Mouse (Mus musculus) neural tube, embryonic 14.5 days (tissue): Measurements from ENCODE around the gene Dnajb14. TPM values are rescaled to one million over a fixed set of nuclear protein-coding genes. Genes with fewer than 3 reads are reported as not detected.

Source experiments
- ATAC-seq: fragments of 200-750 bp; cut with Nextera tagmentation; 2 replicates; pipeline ENCODE4 v1.8.0; 2017; ENCODE audit warnings: low read depth, mild to moderate bottlenecking, moderate TSS enrichment, moderate library complexity
- H3K27ac ChIP-seq: fragments of 300-500 bp; sonication (generic); 2 replicates; pipeline ENCODE4 v1.5.1; 2014; ENCODE audit warnings: low read depth, mild to moderate bottlenecking, control low read depth, low read length, moderate library complexity, mixed read lengths
- H3K27me3 ChIP-seq: fragments of 300-500 bp; sonication (generic); 2 replicates; pipeline ENCODE4 v1.6.1; 2014; ENCODE audit warnings: low read length; ENCODE audit not compliant: control insufficient read depth, insufficient read depth
- H3K36me3 ChIP-seq: fragments of 300-500 bp; sonication (generic); 2 replicates; pipeline ENCODE4 v1.6.1; 2014; ENCODE audit warnings: low read length, mixed read lengths; ENCODE audit not compliant: control insufficient read depth, insufficient read depth
- H3K4me1 ChIP-seq: fragments of 300-500 bp; sonication (generic); 2 replicates; pipeline ENCODE4 v1.6.1; 2014; ENCODE audit warnings: low read length; ENCODE audit not compliant: control insufficient read depth, insufficient read depth
- H3K4me2 ChIP-seq: fragments of 300-500 bp; sonication (generic); 2 replicates; pipeline ENCODE4 v1.6.1; 2014; ENCODE audit warnings: mild to moderate bottlenecking, low read depth, low read length, control low read depth
- H3K4me3 ChIP-seq: fragments of 300-500 bp; sonication (generic); 2 replicates; pipeline ENCODE4 v1.5.1; 2014; ENCODE audit warnings: low read depth, low read length, control low read depth, mixed read lengths
- H3K9ac ChIP-seq: fragments of 300-500 bp; sonication (generic); replicated peaks from 2 replicates; pipeline ENCODE4 v1.6.1; 2014; ENCODE audit warnings: low read depth, mild to moderate bottlenecking, control low read depth, low read length, mixed read lengths
- H3K9me3 ChIP-seq: fragments of 300-500 bp; sonication (generic); 2 replicates; pipeline ENCODE4 v1.6.1; 2016; ENCODE audit warnings: low read length; ENCODE audit not compliant: control insufficient read depth
- WGBS: fragments of 180-500 bp; shearing (Covaris S2); extraction: QIAGEN DNeasy Blood & Tissue Kit; methylation state at CpG from one replicate; pipeline ENCODE4 v1.1.7; 2014; 5-methylcytosine and 5-hydroxymethylcytosine counted together
- polyA plus RNA-seq: library from polyadenylated mRNA; unstranded; fragments of >200 nt; fragmentation: Nextera tagmentation; extraction: Ambion mirVana; gene quantifications from 2 replicates; pipeline ENCODE4 v1.2.1, GENCODE M21; 2014

Dnajb14 gene
- polyA plus RNA-seq, 1 experiment from 2014 or later = 18.7 TPM

GRCm38 (mm10) chr3:137868094-137868913 lies 829 bp downstream of the Dnajb14 start:
- H3K9ac ChIP-seq = peak overlapping the region; percentile 96
- no peaks in the 10 kb centered on the region for H3K9me3 ChIP-seq
- 4% methylated on average over 23 of the region's 26 CpGs for WGBS
- H3K4me2 ChIP-seq = peak overlapping the region; percentile 73
- H3K27ac ChIP-seq = peak overlapping the region; percentile 97
- peak overlapping the region; percentile 90 for H3K4me3 ChIP-seq
- peaks cover 11% of the 10 kb centered on the region; the same call in 1 of the 2 replicates for H3K4me1 ChIP-seq
- no peaks in the 10 kb centered on the region for H3K36me3 ChIP-seq
- H3K27me3 ChIP-seq = no peaks in the 10 kb centered on the region
- 0 out of 2 replicates have a peak, but pooled peaks have one; percentile 0 for ATAC-seq

GRCm38 (mm10) chr3:137869395-137869794 lies 1.9 kb downstream of the Dnajb14 start:
- H3K9ac ChIP-seq = no peak overlapping the region
- H3K36me3 ChIP-seq = no peaks in the 10 kb centered on the region
- H3K27me3 ChIP-seq = no peaks in the 10 kb centered on the region
- H3K27ac ChIP-seq = no peak overlapping the region
- no peaks in the 10 kb centered on the region for H3K9me3 ChIP-seq
- ATAC-seq = no peak
- no peak overlapping the region; the same call in 1 of the 2 replicates for H3K4me2 ChIP-seq
- 91% methylated on average over 9 of the region's 9 CpGs for WGBS
- H3K4me3 ChIP-seq = no peak overlapping the region
- peaks cover 11% of the 10 kb centered on the region; the same call in 1 of the 2 replicates for H3K4me1 ChIP-seq

GRCm38 (mm10) chr3:137879313-137879712 lies 11.8 kb downstream of the Dnajb14 start:
- Histone ChIP-seq H3K9ac (no peak overlapping the region), H3K9me3 (no peaks in the 10 kb centered on the region)
- WGBS = 92% methylated on average over 3 of the region's 3 CpGs

GRCm38 (mm10) chr3:137880109-137880748 lies 12.8 kb downstream of the Dnajb14 start:
- H3K27me3 ChIP-seq = no peaks in the 10 kb centered on the region
- H3K4me1 ChIP-seq = no peaks in the 10 kb centered on the region
- no peak overlapping the region for H3K27ac ChIP-seq
- no peaks in the 10 kb centered on the region for H3K9me3 ChIP-seq
- no peak overlapping the region for H3K4me2 ChIP-seq
- no peaks in the 10 kb centered on the region for H3K36me3 ChIP-seq
- ATAC-seq = no peak
- 81% methylated on average over 4 of the region's 4 CpGs for WGBS
- no peak overlapping the region for H3K4me3 ChIP-seq
- no peak overlapping the region for H3K9ac ChIP-seq

More at GRCm38 (mm10) chr3:137879313-137879712, 11.8 kb downstream of the Dnajb14 start:
- H3K27me3 ChIP-seq = no peaks in the 10 kb centered on the region
- ATAC-seq = no peak
- H3K4me1 ChIP-seq = no peaks in the 10 kb centered on the region
- no peak overlapping the region for H3K4me2 ChIP-seq
- H3K27ac ChIP-seq = no peak overlapping the region
- H3K4me3 ChIP-seq = no peak overlapping the region
- H3K36me3 ChIP-seq = no peaks in the 10 kb centered on the region

- H3K4me1 ChIP-seq = no peaks in the 10 kb centered on the region
Measured at GRCm38 (mm10) chr3:137881093-137881492, 13.6 kb downstream of the Dnajb14 start.

GRCm38 (mm10) chr3:137887961-137888360 lies 20.5 kb downstream of the Dnajb14 start:
- H3K4me2 ChIP-seq = no peak overlapping the region
- WGBS = 72% methylated on average over 7 of the region's 7 CpGs
- H3K36me3 ChIP-seq = no peaks in the 10 kb centered on the region
- H3K27me3 ChIP-seq = no peaks in the 10 kb centered on the region
- no peak overlapping the region for H3K27ac ChIP-seq
- ATAC-seq = no peak
- no peak overlapping the region for H3K4me3 ChIP-seq
- H3K4me1 ChIP-seq = no peaks in the 10 kb centered on the region
- no peak overlapping the region for H3K9ac ChIP-seq
- no peaks in the 10 kb centered on the region for H3K9me3 ChIP-seq

More at GRCm38 (mm10) chr3:137881093-137881492, 13.6 kb downstream of the Dnajb14 start:
- Histone ChIP-seq H3K27me3 (no peaks in the 10 kb centered on the region), H3K9ac (no peak overlapping the region), H3K36me3 (no peaks in the 10 kb centered on the region), H3K27ac (no peak overlapping the region), H3K9me3 (no peaks in the 10 kb centered on the region), H3K4me2 (no peak overlapping the region), H3K4me3 (no peak overlapping the region)
- ATAC-seq = no peak
- 94% methylated on average over 5 of the region's 5 CpGs for WGBS

GRCm38 (mm10) chr3:137891089-137891488 lies 23.6 kb downstream of the Dnajb14 start:
- no peaks in the 10 kb centered on the region for H3K36me3 ChIP-seq
- 81% methylated on average over 3 of the region's 3 CpGs for WGBS
- H3K4me2 ChIP-seq = no peak overlapping the region
- no peaks in the 10 kb centered on the region for H3K4me1 ChIP-seq
- no peaks in the 10 kb centered on the region for H3K27me3 ChIP-seq
- no peak overlapping the region for H3K4me3 ChIP-seq
- no peak for ATAC-seq
- no peak overlapping the region for H3K9ac ChIP-seq
- H3K9me3 ChIP-seq = no peaks in the 10 kb centered on the region
- H3K27ac ChIP-seq = no peak overlapping the region

- H3K9me3 ChIP-seq = no peaks in the 10 kb centered on the region
Measured at GRCm38 (mm10) chr3:137892118-137892517, 24.6 kb downstream of the Dnajb14 start.

GRCm38 (mm10) chr3:137893789-137894188 lies 26.3 kb downstream of the Dnajb14 start:
- ATAC-seq = no peak
- Histone ChIP-seq H3K4me1 (no peaks in the 10 kb centered on the region), H3K27ac (no peak overlapping the region), H3K36me3 (no peaks in the 10 kb centered on the region), H3K4me2 (no peak overlapping the region), H3K27me3 (no peaks in the 10 kb centered on the region), H3K9ac (no peak overlapping the region), H3K9me3 (no peaks in the 10 kb centered on the region), H3K4me3 (no peak overlapping the region)
- 91% methylated on average over 4 of the region's 4 CpGs for WGBS

More at GRCm38 (mm10) chr3:137892118-137892517, 24.6 kb downstream of the Dnajb14 start:
- WGBS = 95% methylated on average over 4 of the region's 4 CpGs
- H3K27ac ChIP-seq = no peak overlapping the region
- no peak overlapping the region for H3K9ac ChIP-seq
- H3K4me1 ChIP-seq = no peaks in the 10 kb centered on the region
- H3K27me3 ChIP-seq = no peaks in the 10 kb centered on the region
- no peak overlapping the region for H3K4me3 ChIP-seq
- H3K4me2 ChIP-seq = no peak overlapping the region
- no peaks in the 10 kb centered on the region for H3K36me3 ChIP-seq
- ATAC-seq = no peak
